Mouse (Mus musculus) spleen, adult 2 months (tissue): ENCODE measurements around the gene Cfap299. TPM values are rescaled to one million over a fixed set of nuclear protein-coding genes. Genes with fewer than 3 reads are reported as not detected.

Source experiments
- DNase-seq, 2 experiments: peaks; one replicate each; pipeline versions ENCODE4 v3.0.0 to v3.0.0-alpha.2; 2012 to 2021; ENCODE audit warnings: low spot score in 2 of 2, low read depth in 1 of 2
- H3K27ac ChIP-seq: fragments of 200-500 bp; 2 replicates; pipeline ENCODE4 v1.5.1; 2012; ENCODE audit warnings: low read length, inconsistent platforms; ENCODE audit not compliant: insufficient read depth
- H3K27me3 ChIP-seq: fragments of 200-500 bp; 2 replicates; pipeline ENCODE4 v1.6.1; 2012; ENCODE audit warnings: mild to moderate bottlenecking, moderate library complexity, low read length, inconsistent platforms; ENCODE audit not compliant: control insufficient read depth, insufficient read depth
- H3K36me3 ChIP-seq: fragments of 200-500 bp; 2 replicates; pipeline ENCODE4 v1.6.1; 2012; ENCODE audit warnings: mild to moderate bottlenecking, low read length, inconsistent platforms; ENCODE audit not compliant: control insufficient read depth, insufficient read depth
- H3K4me1 ChIP-seq: fragments of 200-500 bp; 2 replicates; pipeline ENCODE4 v1.6.1; 2011; ENCODE audit warnings: inconsistent platforms; ENCODE audit not compliant: control insufficient read depth, insufficient read depth, insufficient read length
- H3K4me3 ChIP-seq: fragments of 200-500 bp; 2 replicates; pipeline ENCODE4 v1.5.1; 2011; ENCODE audit warnings: mild to moderate bottlenecking, inconsistent platforms; ENCODE audit not compliant: insufficient read depth, insufficient read length; ENCODE audit errors: extremely low read depth
- CTCF ChIP-seq: fragments of 200-500 bp; IDR thresholded peaks from 2 replicates; pipeline ENCODE4 v1.5.1; 2011; ENCODE audit warnings: mild to moderate bottlenecking, inconsistent platforms; ENCODE audit not compliant: insufficient read depth, insufficient read length, insufficient replicate concordance; ENCODE audit errors: extremely low read depth
- POLR2A ChIP-seq: fragments of 200-500 bp; IDR thresholded peaks from 2 replicates; pipeline ENCODE4 v1.6.1; 2011; ENCODE audit warnings: low read depth, low read length, inconsistent platforms
- WGBS: fragments of 180-500 bp; shearing (Covaris S2); methylation state at CpG from one replicate; pipeline ENCODE4 v1.1.7; 2018; 5-methylcytosine and 5-hydroxymethylcytosine counted together
- polyA plus RNA-seq: library from polyadenylated mRNA; depleted of rRNA; stranded (reverse); fragments of >200 nt; gene quantifications from 2 replicates; pipeline ENCODE4 v1.2.3, GENCODE M21; 2012

Gene Cfap299
- polyA plus RNA-seq, 1 experiment, result not detected

DNA sequence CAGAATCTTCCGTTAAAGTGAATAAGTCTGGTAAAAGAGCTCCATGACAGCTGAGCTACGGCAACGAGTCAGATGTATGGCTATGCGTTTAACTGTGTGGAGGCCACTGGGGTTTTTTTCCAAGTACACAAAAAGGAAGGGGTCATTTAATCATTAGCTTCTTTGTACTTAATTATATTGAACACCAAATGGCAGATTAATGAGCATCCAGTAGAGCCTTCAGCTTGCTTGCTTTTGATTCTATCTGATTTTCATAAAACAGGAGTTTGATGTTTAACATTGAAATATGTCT lies 47.6 kb downstream of the Cfap299 start:
- WGBS, result 88% methylated on average over 4 of the region's 4 CpGs
- Histone ChIP-seq H3K27me3 (no peaks in the 10 kb centered on the region), H3K27ac (no peak overlapping the region), H3K4me1 (no peaks in the 10 kb centered on the region), H3K36me3 (no peaks in the 10 kb centered on the region), H3K4me3 (no peak overlapping the region)
- TF ChIP-seq POLR2A (no peak), CTCF (no peak)
- no peak for DNase-seq

DNA sequence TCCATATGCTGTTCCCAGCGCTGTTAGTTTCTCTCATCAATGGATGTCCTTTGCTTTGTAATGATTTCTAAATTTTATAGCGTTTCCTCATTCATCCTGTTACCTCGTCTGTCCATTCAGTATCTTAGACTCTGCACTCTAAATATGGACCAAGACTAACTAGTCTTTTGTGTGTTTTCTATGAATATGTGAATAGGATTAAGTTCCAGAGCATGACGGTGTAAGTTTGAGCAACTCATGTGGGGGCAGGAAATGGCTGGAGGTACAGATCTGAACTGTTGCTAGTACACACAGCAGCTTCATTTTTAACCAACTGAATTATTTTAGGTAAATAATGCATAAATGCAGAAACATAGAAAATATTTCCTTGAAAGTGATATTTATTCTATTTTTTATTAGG lies 51.3 kb downstream of the Cfap299 start:
- whole genome bisulfite sequencing, result 85% methylated on average over 4 of the region's 4 CpGs
- Histone ChIP-seq H3K4me3 (no peak overlapping the region), H3K4me1 (no peaks in the 10 kb centered on the region), H3K27ac (no peak overlapping the region), H3K36me3 (no peaks in the 10 kb centered on the region), H3K27me3 (no peaks in the 10 kb centered on the region)
- DNase-seq, result no peak
- TF ChIP-seq POLR2A (no peak), CTCF (no peak)

DNA sequence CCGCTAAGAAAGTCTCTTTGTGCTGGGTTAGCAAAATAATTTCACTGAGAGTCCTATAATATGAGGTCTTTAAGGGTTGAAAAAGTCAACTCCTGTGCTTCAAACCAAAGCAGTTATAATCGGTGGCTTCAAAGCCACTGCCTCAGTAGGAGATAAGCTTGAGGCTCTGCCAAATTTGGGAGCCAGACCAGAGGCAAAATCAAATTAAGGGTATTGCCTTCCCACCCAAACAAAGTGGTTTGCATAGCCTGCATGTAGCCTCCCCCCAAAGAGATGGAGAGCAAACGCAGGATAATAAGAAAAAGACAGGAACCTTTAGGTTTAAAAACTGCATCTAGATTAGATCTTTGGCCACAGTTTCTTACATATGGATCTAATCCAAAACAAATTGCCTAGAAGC lies 58.0 kb downstream of the Cfap299 start:
- H3K4me1 ChIP-seq, result no peaks in the 10 kb centered on the region
- WGBS, result 79% methylated on average over 3 of the region's 3 CpGs
- H3K27ac ChIP-seq, result no peak overlapping the region
- TF ChIP-seq CTCF (no peak), POLR2A (no peak)
- no peak for DNase-seq
- no peaks in the 10 kb centered on the region for H3K36me3 ChIP-seq
- no peak overlapping the region for H3K4me3 ChIP-seq
- no peaks in the 10 kb centered on the region for H3K27me3 ChIP-seq

DNA sequence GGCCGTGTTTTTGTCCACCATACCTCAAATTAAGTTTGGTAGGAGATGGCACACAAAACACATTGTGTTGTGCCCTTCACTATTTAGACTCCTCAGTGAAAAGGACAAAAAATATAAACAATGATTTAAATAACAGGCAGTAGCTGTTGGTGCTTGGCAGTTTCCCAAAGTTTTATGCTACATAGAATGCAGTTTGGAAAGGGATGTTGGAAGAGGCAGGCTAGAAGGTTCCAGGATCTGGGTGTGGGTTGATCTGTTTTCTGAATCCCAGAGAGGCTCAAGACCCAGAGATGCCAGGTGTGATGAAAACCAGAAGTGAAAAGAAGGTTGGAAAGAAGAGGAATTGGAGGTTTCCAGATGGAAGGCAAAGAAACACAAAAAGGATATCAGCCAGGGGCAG lies 73.1 kb downstream of the Cfap299 start:
- Histone ChIP-seq H3K4me3 (no peak overlapping the region), H3K4me1 (no peaks in the 10 kb centered on the region), H3K27me3 (no peaks in the 10 kb centered on the region), H3K36me3 (no peaks in the 10 kb centered on the region), H3K27ac (no peak overlapping the region)
- TF ChIP-seq POLR2A (no peak), CTCF (no peak)
- WGBS, result 81% methylated on average over 1 of the region's 1 CpGs
- no peak for DNase-seq

DNA sequence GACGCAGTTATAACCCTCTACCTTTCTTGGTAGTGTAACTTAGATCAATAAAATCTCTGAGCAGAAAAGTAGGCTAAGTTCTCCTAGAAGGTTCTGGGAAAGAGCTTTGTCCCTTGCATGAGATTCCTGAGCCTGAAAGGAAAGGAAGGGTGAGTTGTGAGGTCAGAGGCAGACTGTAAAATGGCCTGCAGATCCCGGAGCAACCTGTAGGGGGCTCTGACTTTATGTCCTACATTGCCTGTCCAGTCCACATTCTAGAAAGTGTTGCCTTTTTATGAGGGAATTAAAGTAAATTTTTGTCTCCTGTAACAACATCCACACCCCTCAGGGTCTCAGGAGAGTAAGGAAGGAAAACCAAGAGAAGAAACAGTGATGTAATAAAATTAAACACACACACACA lies 81.0 kb downstream of the Cfap299 start:
- no peak for DNase-seq
- no peaks in the 10 kb centered on the region for H3K36me3 ChIP-seq
- H3K4me1 ChIP-seq, result no peaks in the 10 kb centered on the region
- TF ChIP-seq CTCF (no peak), POLR2A (no peak)
- 63% methylated on average over 2 of the region's 2 CpGs for WGBS
- no peak overlapping the region for H3K27ac ChIP-seq
- no peak overlapping the region for H3K4me3 ChIP-seq
- no peaks in the 10 kb centered on the region for H3K27me3 ChIP-seq

DNA sequence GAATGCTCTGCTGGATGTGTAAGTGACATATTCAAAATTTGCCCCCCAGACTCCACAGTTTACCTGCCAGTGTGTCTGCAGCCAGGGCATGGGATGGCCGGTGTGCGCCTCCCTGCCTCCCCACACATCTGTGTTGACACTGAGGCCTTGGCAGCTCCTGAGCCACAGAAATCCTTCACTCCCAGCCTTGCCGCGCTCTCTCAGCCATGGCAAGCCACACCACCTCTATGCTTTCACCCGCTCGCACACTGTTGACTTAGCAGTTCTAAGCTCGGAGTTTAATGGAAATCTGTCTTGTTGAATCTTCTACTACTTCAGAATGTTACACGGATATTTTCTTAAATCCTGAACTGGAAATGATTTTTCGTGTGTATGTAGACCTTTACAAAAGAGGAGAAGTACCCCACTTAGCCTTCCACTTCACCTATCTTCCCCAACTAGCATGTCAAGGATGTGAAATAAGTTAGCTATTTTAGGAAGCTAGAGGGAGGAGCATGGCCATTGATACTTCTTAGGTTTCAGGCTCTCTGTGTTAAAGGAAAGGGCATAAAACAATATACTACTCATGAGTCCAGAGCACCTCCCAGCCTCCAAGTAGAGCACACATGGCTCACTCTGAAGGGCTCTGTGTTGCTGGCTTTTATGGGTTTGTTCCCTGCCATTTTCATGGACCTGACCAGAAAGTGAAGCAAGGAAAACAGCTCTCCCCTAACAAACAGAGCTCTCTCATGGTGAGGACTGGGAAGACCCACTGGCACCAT lies 87.5 kb downstream of the Cfap299 start:
- no peak overlapping the region for H3K4me3 ChIP-seq
- WGBS, result 88% methylated on average over 9 of the region's 9 CpGs
- H3K27me3 ChIP-seq, result no peaks in the 10 kb centered on the region
- TF ChIP-seq CTCF, result no peak
- no peaks in the 10 kb centered on the region for H3K4me1 ChIP-seq
- no peak for DNase-seq
- no peak overlapping the region for H3K27ac ChIP-seq
- no peaks in the 10 kb centered on the region for H3K36me3 ChIP-seq

DNA sequence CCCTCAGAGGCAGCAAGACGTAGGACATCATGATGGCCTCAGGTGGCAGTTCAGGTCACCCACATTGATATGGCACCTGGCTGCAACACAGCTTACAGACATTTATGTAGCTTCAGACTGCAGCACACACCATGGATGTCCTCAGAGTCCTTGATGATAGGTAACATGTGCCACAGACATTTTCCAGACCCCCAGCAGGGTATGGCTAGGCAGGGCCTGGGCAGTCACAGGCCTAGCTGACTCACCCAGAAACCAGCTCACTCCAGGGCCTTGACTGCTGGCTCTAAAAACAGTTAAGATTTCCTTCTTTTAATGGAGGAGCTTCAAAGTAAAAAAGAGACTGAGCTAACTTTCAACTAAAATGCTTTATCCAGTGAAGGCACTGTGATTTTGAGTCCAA lies 95.9 kb downstream of the Cfap299 start:
- Histone ChIP-seq H3K4me3 (no peak overlapping the region), H3K36me3 (no peaks in the 10 kb centered on the region), H3K4me1 (no peaks in the 10 kb centered on the region), H3K27ac (no peak overlapping the region), H3K27me3 (no peaks in the 10 kb centered on the region)
- TF ChIP-seq POLR2A (no peak), CTCF (no peak)
- WGBS, result 97% methylated on average over 1 of the region's 1 CpGs
- DNase-seq, result no peak
